Mouse (Mus musculus) bone marrow, adult 2 months (tissue): ENCODE data around the gene Sh2d1b2.

Experiments used
- CTCF ChIP-seq: fragments of 200-500 bp; IDR thresholded peaks from 2 replicates; pipeline ENCODE4 v1.5.1; 2011; ENCODE audit warnings: low read length, control low read depth; ENCODE audit not compliant: control insufficient read depth, insufficient read depth
- POLR2A ChIP-seq: fragments of 200-500 bp; IDR thresholded peaks from 2 replicates; pipeline ENCODE4 v1.6.1; 2011; ENCODE audit warnings: low read depth, mild to moderate bottlenecking, control low read depth, low read length, borderline replicate concordance; ENCODE audit not compliant: control insufficient read depth

DNA sequence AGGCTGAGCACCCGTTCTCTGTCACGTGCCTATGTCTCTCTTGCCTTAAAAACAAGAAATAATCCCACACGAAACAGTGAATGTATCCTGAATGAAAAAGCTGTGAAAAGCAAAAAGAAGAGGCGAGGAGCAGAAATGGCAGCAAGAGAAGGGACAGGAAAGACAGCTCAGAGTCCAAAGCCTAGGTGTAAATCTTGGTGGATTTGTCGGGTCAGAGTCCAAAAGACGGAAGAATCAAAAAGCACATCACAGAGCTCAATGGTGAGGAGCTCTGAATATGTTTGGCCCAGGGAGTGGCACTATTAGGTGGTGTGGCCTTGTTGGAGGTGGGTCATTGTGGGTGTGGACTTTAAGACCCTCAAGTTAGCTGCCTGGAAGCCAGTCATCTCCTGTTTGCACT, 26.2 kb upstream of the Sh2d1b2 start:
- TF ChIP-seq CTCF (no peak), POLR2A (no peak)
